Mouse (Mus musculus) cortical plate, adult 2 months (tissue): ENCODE data around the gene Ugt1a6a.

Source experiments
- CTCF ChIP-seq: fragments of 200-500 bp; IDR thresholded peaks from 2 replicates; pipeline ENCODE4 v1.5.1; 2011; ENCODE audit warnings: mild to moderate bottlenecking, control low read depth, low read length; ENCODE audit not compliant: insufficient read depth; ENCODE audit errors: extremely low read depth
- POLR2A ChIP-seq: fragments of 200-500 bp; IDR thresholded peaks from 2 replicates; pipeline ENCODE4 v1.6.1; 2011; ENCODE audit warnings: mild to moderate bottlenecking, low read length, control low read depth; ENCODE audit not compliant: insufficient read depth; ENCODE audit errors: extremely low read depth

GRCm38 (mm10) chr1:88238771-88239170 is 104.2 kb downstream of the Ugt1a6a start:
- no peak for TF ChIP-seq CTCF
- no peak for TF ChIP-seq POLR2A
